Mouse (Mus musculus) limb, embryonic 13.5 days (tissue): ENCODE results near the gene Cog2. TPM values are rescaled to one million over a fixed set of nuclear protein-coding genes. Genes with fewer than 3 reads are reported as not detected.

ENCODE experiments used
- ATAC-seq: fragments of 200-750 bp; cut with Nextera tagmentation; 2 replicates; pipeline ENCODE4 v1.8.0; 2017; ENCODE audit warnings: low read depth, moderate number of reproducible peaks, moderate TSS enrichment; ENCODE audit not compliant: low FRiP score
- H3K27ac ChIP-seq: fragments of 300-500 bp; sonication (generic); 2 replicates; pipeline ENCODE4 v1.5.1; 2015; ENCODE audit warnings: inconsistent platforms, mild to moderate bottlenecking, moderate library complexity
- H3K27me3 ChIP-seq: fragments of 300-500 bp; sonication (generic); 2 replicates; pipeline ENCODE4 v1.6.1; 2015; ENCODE audit warnings: mild to moderate bottlenecking, inconsistent platforms
- H3K36me3 ChIP-seq: fragments of 300-500 bp; sonication (generic); 2 replicates; pipeline ENCODE4 v1.6.1; 2015; ENCODE audit warnings: inconsistent platforms, mild to moderate bottlenecking, moderate library complexity
- H3K4me1 ChIP-seq: fragments of 300-500 bp; sonication (generic); 2 replicates; pipeline ENCODE4 v1.6.1; 2015; ENCODE audit warnings: inconsistent platforms
- H3K4me2 ChIP-seq: fragments of 300-500 bp; sonication (generic); replicated peaks from 2 replicates; pipeline ENCODE4 v1.6.1; 2015; ENCODE audit warnings: inconsistent platforms, mild to moderate bottlenecking, moderate library complexity
- H3K4me3 ChIP-seq: fragments of 300-500 bp; sonication (generic); 2 replicates; pipeline ENCODE4 v1.5.1; 2015; ENCODE audit warnings: moderate library complexity, mild to moderate bottlenecking, inconsistent platforms
- H3K9ac ChIP-seq: fragments of 300-500 bp; sonication (generic); 2 replicates; pipeline ENCODE4 v1.6.1; 2015; ENCODE audit warnings: mild to moderate bottlenecking, inconsistent platforms
- H3K9me3 ChIP-seq: fragments of 300-500 bp; sonication (generic); 2 replicates; pipeline ENCODE4 v1.6.1; 2016; ENCODE audit warnings: inconsistent platforms
- WGBS: fragments of 180-500 bp; shearing (Covaris S2); methylation state at CpG from one replicate; pipeline ENCODE4 v1.1.7; 2015; 5-methylcytosine and 5-hydroxymethylcytosine counted together
- polyA plus RNA-seq: library from polyadenylated mRNA; unstranded; fragments of >200 nt; fragmentation: Nextera tagmentation; extraction: Ambion mirVana; gene quantifications from 2 replicates; pipeline ENCODE4 v1.2.1, GENCODE M21; 2015

Gene Cog2
- polyA plus RNA-seq, 1 experiment from 2014 or later: 44.2 TPM

DNA sequence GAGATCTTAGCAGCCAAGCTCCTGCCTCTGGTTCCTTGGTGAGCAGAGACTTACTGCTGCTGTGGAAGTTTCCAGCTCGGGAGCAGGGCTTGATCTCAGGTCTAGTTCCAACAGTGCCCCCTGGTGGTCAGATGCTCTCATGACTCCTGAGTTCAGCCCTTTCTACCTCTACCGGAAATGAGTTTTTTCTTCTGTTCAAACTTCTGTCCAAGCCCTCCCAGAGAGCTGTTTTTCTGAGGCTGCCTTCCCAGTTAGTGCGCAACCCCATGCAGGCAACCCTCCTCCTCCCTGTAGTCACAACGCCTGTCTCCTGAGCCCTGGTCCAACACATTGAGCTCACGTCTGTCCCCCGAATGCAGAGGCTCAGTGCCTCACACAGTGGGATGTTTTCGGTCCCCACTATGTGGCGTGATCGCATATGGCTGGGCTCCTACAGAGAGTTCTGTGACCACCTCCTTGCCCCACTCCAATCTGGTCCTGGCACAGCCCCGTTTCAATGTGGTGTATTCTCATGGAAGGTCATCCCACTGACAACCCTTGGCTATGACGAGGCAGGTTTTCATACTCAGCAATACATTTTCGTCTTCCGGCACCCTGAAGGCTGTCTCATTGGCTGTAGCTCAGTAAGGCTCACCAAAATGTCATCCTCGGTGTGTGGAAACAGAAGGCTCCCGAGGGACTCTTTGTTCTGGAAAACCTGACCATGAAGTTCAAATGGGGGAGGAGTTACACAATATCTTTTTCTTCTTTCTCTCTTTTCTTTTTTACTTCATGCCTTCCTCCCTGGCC lies 53.2 kb downstream of the Cog2 start:
- WGBS: 67% methylated on average over 15 of the region's 15 CpGs
- Histone ChIP-seq H3K4me3 (no peak overlapping the region), H3K9me3 (no peaks in the 10 kb centered on the region), H3K4me2 (no peak overlapping the region), H3K4me1 (peaks cover 9% of the 10 kb centered on the region; the same call in 1 of the 2 replicates), H3K27me3 (no peaks in the 10 kb centered on the region), H3K9ac (no peak overlapping the region), H3K27ac (no peak overlapping the region), H3K36me3 (no peaks in the 10 kb centered on the region)
- ATAC-seq: peak; percentile 51

DNA sequence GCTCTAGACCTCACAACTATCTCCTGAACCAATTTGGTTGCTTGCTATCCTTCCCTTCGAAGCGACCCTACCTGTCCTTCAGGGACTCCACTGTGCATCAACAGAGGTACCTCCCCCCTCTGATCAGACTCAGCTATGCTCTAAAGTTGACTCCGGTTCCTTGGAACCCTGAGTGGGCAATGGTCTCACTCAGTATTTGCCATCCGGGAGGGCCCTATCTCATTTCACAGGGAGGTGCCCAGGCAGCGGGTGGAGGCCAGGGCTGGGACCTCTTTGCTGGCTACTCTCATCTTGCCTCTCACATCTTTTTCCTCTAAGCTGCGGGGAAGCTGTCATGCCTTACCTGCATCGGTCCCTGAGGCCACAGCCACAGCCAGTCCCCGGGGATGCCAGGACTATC lies 55.2 kb downstream of the Cog2 start, which contains the start of gene Capn9:
Capn9 (plus strand) TSS at position 301 of the 400 bp plus-strand sequence.
- no peak within 1 kb of the TSS for H3K4me3 ChIP-seq
- H3K9me3 ChIP-seq: no peaks in the 10 kb centered on the region
- H3K4me2 ChIP-seq: no peak within 1 kb of the TSS
- H3K9ac ChIP-seq: 0 out of 2 replicates have a peak within 1 kb of the TSS, but pooled peaks have one; percentile 25
- 0 out of 2 replicates have a peak, but pooled peaks cover 4% of the 10 kb centered on the region for H3K4me1 ChIP-seq
- H3K27ac ChIP-seq: no peak within 1 kb of the TSS
- no peak for ATAC-seq
- 88% methylated on average over 8 of the region's 8 CpGs for WGBS
- no peaks in the 10 kb centered on the region for H3K27me3 ChIP-seq
- no peaks in the 10 kb centered on the region for H3K36me3 ChIP-seq

DNA sequence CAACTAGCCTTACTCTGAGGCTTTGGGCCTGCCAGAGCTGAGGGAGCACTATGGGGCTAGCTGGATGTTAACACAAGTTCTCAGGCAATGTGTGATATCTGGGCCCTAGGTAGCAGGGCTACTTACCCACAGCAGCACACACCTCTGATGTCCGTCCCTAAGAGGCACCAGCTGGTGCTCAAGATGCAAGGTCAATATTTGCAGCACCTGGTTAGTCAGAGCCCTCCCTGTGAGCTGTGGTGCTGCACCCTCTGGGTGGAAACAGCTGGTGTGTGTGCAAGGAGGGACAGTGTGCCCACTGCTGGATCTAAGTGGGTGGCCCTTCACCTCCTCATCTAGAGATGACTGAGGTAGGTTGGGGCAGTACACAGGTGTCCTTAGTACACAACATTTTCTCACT lies 56.2 kb downstream of the Cog2 start:
- Histone ChIP-seq H3K9ac (0 out of 2 replicates have a peak overlapping the region, but pooled peaks have one; percentile 25), H3K4me1 (0 out of 2 replicates have a peak, but pooled peaks cover under 1% of the 10 kb centered on the region), H3K27me3 (no peaks in the 10 kb centered on the region), H3K4me3 (no peak overlapping the region), H3K36me3 (no peaks in the 10 kb centered on the region), H3K4me2 (no peak overlapping the region), H3K27ac (no peak overlapping the region), H3K9me3 (no peaks in the 10 kb centered on the region)
- WGBS: 87% methylated on average over 1 of the region's 1 CpGs
- no peak for ATAC-seq

DNA sequence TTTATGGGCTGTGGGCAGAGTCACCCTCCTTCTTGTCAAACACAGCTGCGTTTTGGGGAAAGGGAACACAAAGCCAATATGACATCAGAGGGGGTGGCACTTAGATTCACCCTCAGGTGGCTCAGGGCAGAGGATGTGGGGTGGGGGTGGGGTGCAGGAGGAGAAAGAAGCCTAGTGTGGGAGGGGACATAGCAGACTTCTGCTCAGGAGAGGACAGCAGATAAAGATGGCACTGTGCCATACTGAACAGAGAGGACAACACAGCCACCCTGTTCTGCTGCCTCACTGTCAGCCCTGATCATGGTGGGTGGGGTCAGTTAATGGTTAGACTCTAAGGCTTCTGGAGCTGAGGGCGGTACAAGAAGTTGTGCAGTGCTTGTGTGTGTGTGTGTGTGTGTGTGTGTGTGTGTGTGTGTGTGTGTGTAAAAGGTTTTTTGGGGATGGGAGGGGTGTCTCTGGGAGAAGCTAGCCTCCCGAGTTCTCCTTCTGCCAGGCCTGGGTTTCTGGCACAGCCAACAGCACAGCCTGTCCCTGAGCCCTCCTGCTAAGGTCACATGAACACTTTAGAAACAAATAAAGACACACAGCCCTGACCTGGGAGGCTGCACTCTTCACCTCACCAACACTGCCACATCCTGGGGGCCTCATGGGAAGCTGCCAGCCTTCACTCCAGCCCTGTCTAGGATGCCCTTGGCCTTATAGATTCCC lies 65.3 kb downstream of the Cog2 start:
- Histone ChIP-seq H3K4me2 (no peak overlapping the region), H3K4me1 (no peaks in the 10 kb centered on the region), H3K27me3 (no peaks in the 10 kb centered on the region), H3K9ac (peak overlapping the region; percentile 19; the same call in 1 of the 2 replicates), H3K9me3 (no peaks in the 10 kb centered on the region), H3K36me3 (no peaks in the 10 kb centered on the region), H3K4me3 (no peak overlapping the region), H3K27ac (no peak overlapping the region)
- ATAC-seq: no peak
- 45% methylated on average over 3 of the region's 3 CpGs for WGBS

DNA sequence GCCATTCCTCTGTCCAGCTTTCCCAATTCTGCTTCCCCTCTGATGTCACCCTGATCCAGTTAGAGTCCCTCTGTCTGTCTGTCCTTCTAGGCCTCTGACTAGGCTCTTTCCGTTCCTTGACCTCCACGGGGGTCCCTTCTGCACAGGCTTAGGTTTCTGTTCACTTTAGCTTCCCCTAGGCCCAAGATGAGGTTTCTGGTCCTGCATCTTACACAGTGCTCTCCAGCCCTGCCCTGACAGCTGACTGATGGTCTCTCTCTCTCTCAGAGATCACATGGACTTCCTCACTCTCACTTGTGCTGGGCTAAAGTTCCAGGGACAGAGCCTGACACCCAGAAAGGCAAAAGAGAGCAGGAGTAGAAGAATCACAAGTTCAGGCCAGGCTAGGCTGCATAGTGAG lies 66.0 kb downstream of the Cog2 start:
- Histone ChIP-seq H3K9ac (peak overlapping the region; percentile 19; the same call in 1 of the 2 replicates), H3K9me3 (no peaks in the 10 kb centered on the region), H3K4me2 (no peak overlapping the region), H3K4me3 (no peak overlapping the region), H3K27me3 (no peaks in the 10 kb centered on the region), H3K27ac (no peak overlapping the region), H3K36me3 (no peaks in the 10 kb centered on the region), H3K4me1 (no peaks in the 10 kb centered on the region)
- 77% methylated on average over 2 of the region's 2 CpGs for WGBS
- no peak for ATAC-seq

DNA sequence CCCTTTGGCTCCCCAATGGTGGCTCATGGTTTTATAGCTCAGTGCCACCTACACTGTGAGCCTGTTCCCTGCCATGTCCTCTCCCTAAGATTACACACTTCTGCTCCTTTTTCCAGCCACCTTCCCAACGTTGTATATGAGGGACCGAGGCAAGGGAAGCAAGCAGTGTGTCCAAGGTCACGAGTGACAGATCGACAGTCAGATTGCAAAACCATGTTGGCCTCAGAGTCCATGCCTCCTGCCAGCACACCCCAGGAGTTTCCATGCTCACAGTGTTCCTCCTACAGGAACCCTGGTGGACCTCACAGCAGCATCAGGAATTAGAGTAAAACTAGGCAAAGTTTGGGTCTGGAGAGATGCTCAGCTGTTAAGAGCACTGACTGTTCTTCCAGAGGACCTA lies 68.8 kb downstream of the Cog2 start:
- Histone ChIP-seq H3K4me1 (no peaks in the 10 kb centered on the region), H3K27me3 (no peaks in the 10 kb centered on the region), H3K9ac (no peak overlapping the region), H3K27ac (no peak overlapping the region), H3K9me3 (no peaks in the 10 kb centered on the region), H3K36me3 (no peaks in the 10 kb centered on the region), H3K4me3 (no peak overlapping the region), H3K4me2 (no peak overlapping the region)
- ATAC-seq: no peak
- WGBS: 75% methylated on average over 4 of the region's 4 CpGs

Other genes with a start within 250 kb of the Cog2 start
- 2.4 and 3.0 TPM in 2 replicates for gene Pgbd5, start 81.1 kb upstream of the Cog2 start, polyA plus RNA-seq
- 0.42 and 0.48 TPM in 2 replicates for gene Agt, start 48.9 kb downstream of the Cog2 start, polyA plus RNA-seq
- 0.15 TPM in 1 of 2 replicates, not detected in the other for gene Capn9, start 55.3 kb downstream of the Cog2 start, polyA plus RNA-seq
- gene 2310022B05Rik, start 142.6 kb downstream of the Cog2 start, polyA plus RNA-seq: 26.7 and 30.2 TPM in 2 replicates
- gene Ttc13, start 201.2 kb downstream of the Cog2 start, polyA plus RNA-seq: 40.3 and 44.3 TPM in 2 replicates
- gene Arv1, start 201.4 kb downstream of the Cog2 start, polyA plus RNA-seq: 26.0 and 26.6 TPM in 2 replicates
- gene Fam89a, start 231.1 kb downstream of the Cog2 start, polyA plus RNA-seq: 3.2 and 3.7 TPM in 2 replicates